Mouse (Mus musculus): ENCODE results near the gene Rps6kb2.

Gene Rps6kb2

GRCm38 (mm10) chr19:4187303-4187702 lies 24.1 kb upstream of the Rps6kb2 start:
- no peak for DNase-seq

- no peak for DNase-seq
Measured at GRCm38 (mm10) chr19:4184976-4185975, 22.1 kb upstream of the Rps6kb2 start.

GRCm38 (mm10) chr19:4183689-4184088 lies 20.5 kb upstream of the Rps6kb2 start:
- DNase-seq = no peak

GRCm38 (mm10) chr19:4181892-4182291 lies 18.7 kb upstream of the Rps6kb2 start:
- peak; percentile 82 for DNase-seq

- no peak for DNase-seq
Measured at GRCm38 (mm10) chr19:4180411-4180810, 17.3 kb upstream of the Rps6kb2 start.

GRCm38 (mm10) chr19:4175368-4175947 lies 12.3 kb upstream of the Rps6kb2 start, which contains the start of gene Carns1:
Gene Carns1 (minus strand): TSS chr19:4175479.
- DNase-seq = peak; percentile 44

- no peak for DNase-seq
Measured at GRCm38 (mm10) chr19:4172925-4173324, 9.8 kb upstream of the Rps6kb2 start.

- DNase-seq = no peak
Measured at GRCm38 (mm10) chr19:4171393-4172290, 8.5 kb upstream of the Rps6kb2 start.

- DNase-seq = no peak
Measured at GRCm38 (mm10) chr19:4170723-4171392, 7.7 kb upstream of the Rps6kb2 start.

- no peak for DNase-seq
Measured at GRCm38 (mm10) chr19:4169810-4170209, 6.7 kb upstream of the Rps6kb2 start.

GRCm38 (mm10) chr19:4169378-4169784 lies 6.2 kb upstream of the Rps6kb2 start:
- peak; percentile 100 for DNase-seq

GRCm38 (mm10) chr19:4166678-4167476 lies 3.7 kb upstream of the Rps6kb2 start:
- no peak for DNase-seq

- DNase-seq = no peak
Measured at GRCm38 (mm10) chr19:4164721-4165120, 1.6 kb upstream of the Rps6kb2 start.

GRCm38 (mm10) chr19:4164100-4164499 lies 946 bp upstream of the Rps6kb2 start:
- no peak for DNase-seq

- no peak for DNase-seq
Measured at GRCm38 (mm10) chr19:4163543-4163887, 361 bp upstream of the Rps6kb2 start.

GRCm38 (mm10) chr19:4159049-4159448 lies 4.1 kb downstream of the Rps6kb2 start:
- no peak for DNase-seq

GRCm38 (mm10) chr19:4156771-4157170 lies 6.4 kb downstream of the Rps6kb2 start:
- no peak for DNase-seq

GRCm38 (mm10) chr19:4156073-4156579 lies 7.0 kb downstream of the Rps6kb2 start:
- DNase-seq = no peak

GRCm38 (mm10) chr19:4155223-4156072 lies 7.7 kb downstream of the Rps6kb2 start:
- DNase-seq = no peak
